Mouse (Mus musculus) retina, postnatal 1 day (tissue): ENCODE measurements around the gene Bmp6.
A peak's percentile ranks its signal among the peaks of the same experiment; 100 is the strongest.

Source experiments
- DNase-seq: peaks from one replicate; pipeline ENCODE4 v3.0.0-alpha.2; 2012

The Bmp6 gene

DNA sequence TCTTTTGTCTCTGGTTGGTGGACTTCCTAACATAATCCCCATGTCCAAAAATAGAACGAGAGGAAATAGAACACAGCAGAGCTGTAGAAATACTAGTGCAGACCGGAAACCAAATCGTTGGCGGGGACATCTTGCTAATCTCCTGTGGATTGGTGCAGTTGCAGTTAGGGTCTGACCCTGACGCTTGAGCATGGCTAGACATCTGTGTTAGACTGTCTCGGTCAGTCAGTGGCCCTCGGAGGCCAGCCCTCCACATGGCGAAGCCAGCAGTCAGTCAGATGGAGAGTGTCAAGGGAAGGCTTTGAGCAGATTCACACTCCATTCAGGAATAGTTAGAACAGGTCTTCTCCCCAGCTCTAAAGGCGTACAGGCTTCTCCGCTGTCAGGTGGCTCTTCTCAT lies 95.3 kb downstream of the Bmp6 start:
- DNase-seq = no peak

DNA sequence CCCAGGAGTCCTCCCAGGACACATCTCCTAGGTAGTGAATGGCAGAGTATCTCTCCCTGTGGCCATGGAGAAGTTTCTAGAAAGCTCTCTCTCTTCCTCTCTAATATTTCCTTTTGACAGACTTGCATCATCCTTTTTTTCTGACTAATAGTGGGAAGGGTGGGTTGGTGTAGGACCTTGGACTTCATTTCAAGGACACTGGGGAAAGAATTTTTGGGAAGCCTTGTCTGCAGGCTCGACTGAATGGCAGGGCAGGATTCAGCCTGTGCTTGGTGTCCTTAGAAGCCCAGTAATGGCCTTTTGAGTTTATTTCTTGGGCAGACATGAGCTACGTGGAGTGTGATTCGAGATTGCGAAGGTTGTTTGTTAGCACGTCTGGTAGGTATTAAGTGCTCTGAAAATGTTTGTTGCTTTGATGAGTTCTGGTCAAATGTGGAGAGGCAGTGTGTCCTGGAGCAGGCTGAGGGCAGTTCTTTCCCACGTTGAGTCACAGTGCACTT lies 103.7 kb downstream of the Bmp6 start:
- no peak for DNase-seq

DNA sequence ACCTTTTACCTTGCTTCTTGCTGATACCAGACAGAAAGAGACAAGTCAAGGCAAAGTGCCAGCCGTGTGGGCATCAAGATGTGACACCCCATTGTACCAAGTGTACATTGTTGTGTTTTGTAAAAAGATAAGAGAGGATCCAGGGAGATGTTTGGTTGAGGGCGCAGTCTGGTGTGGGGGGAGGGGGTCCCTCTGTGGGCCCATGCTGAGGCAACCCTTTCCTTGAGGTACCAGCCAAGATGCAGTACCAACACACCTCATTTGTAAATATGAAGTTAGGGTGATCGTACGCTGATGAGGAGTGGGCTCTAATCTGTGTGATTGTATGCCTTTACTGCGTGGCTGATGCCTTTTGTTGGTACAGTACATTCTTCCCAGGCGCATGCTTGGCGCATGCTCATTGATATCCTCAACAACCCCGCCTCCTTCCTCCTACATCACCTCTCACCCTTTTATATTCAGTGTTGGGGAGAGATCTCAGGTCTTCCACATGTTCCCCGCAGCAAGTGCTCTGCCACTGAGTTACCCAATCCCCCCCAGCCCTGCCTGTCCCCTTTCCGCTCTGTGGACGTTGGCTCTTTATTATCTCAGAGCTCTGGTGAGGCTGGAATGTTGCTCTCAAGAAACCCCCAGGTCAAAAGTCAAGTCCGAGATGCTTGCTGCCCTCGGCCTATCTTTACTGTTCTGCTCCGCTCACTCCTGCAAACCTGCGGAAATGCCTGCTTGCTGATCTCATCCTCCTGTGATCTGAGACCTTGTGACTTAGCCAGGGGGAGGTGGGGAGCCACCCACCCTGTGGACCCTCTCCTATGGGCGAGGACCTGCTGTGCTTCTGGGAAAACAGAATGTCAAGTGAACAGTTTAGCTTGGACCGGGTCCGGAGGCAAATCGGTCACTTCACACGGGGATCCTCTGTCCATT lies 105.4 kb downstream of the Bmp6 start:
- peak; percentile 24 for DNase-seq

DNA sequence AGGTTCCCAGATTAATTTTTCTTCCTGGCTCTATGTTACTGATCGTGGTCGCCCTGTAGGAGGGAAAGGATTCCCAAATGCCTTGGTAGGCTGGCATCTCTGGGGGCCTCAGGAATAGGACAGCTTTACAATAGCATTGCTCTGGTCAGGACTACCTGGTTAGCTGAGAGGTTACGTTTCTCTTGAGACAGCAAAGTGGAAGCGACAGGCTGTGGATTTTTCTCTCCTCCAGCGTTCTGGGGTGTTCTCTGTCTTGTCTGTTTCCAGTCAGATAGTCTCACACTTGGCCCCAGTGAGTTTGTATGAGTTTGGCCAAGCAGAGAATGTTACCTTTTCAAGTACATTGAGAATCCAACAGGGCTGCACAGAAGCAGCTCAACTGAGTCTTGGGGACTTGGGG lies 106.5 kb downstream of the Bmp6 start:
- no peak for DNase-seq

DNA sequence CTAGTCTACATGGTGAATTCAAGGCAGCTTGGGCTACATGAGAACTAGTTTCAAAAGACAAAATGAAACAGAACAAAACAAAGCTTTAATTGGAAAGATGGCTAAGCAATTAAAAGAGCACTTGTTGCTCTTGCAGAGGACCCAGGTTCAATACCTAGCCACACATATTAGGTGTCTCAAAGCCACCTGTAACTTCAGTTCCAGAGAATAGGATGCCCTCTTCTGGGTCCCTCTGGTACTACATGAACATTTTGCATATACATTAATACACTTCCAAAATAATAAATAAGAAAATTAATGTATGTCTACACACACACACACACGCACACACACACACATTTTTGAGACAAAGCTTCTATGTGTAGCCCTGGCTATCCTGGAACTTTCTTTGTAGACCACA lies 118.5 kb downstream of the Bmp6 start:
- no peak for DNase-seq

DNA sequence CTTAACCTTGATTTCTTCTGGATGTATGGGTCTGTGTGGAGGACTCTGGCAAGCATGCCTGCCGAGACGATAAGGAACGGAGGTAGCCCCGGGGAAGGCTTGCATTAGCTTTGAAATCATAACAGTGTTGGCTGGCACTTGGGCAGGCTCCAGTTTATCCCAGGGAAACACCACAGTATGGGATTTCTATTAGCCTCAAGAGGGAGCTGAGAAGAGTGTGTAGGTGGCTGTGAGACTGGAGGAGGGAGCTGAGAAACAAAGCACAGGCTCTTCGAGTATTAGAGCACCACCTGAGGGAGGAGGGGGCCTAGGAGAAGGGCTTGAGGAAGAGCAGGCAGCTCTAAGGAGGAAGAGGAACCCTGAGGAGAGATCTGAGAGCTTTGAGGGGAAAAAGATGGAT lies 126.0 kb downstream of the Bmp6 start:
- DNase-seq = no peak

DNA sequence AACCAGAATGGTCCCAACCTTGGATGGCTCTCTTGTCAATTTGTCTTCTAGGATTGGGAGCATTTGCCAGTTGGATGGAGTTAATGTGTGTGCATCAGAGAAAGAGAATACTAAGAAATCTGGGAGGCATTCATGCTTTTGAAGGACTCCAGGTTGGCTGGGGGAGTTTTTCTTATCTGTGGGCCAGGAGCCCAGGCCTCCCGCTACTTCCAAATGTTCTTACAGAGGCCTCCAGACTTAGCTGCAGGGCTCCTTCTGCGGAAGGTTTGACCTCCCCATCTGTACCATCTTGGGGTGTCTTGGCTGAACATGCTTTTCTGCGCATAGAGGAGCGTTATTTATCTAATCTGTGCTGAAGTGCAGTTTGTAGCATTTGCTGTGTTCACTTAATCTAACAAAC lies 127.7 kb downstream of the Bmp6 start:
- no peak for DNase-seq

DNA sequence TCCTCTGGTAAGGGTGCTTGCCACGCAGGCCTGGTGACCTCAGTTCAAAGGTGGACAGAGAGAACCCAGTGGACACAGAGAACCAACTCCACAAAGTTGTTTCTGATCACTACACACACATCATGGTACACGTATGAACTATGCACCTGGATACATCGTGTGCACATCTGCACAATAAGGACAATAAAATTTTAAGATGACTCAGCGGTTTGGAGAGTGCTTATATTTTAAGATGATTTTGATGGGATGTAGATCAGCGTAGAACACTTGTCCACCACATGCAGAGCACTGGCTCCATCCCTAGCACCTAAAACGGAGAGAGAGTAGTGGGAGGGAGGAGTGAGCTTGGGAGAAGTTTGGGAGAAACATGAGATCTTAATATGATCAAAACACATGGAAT lies 128.6 kb downstream of the Bmp6 start:
- DNase-seq = no peak

DNA sequence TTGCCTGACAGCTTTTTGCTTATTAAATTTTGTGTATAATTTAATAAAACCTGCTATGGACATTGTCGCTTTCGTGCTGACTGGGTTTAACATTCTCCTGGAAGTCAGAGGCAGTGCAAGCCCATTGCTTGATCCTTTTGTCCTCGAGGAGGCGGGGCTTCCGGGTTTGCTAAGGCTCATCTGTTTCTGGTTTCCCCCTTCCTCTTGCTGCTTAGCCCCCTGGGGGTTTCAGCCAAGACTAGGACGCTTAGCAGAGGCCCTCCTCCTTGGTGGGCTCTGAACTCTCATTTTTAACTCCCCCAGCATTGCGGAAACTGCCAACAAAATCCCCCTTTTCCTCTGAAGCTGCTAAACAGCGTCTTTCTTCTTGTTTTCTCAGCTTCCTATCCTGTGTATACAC lies 132.0 kb downstream of the Bmp6 start:
- peak; percentile 33 for DNase-seq

DNA sequence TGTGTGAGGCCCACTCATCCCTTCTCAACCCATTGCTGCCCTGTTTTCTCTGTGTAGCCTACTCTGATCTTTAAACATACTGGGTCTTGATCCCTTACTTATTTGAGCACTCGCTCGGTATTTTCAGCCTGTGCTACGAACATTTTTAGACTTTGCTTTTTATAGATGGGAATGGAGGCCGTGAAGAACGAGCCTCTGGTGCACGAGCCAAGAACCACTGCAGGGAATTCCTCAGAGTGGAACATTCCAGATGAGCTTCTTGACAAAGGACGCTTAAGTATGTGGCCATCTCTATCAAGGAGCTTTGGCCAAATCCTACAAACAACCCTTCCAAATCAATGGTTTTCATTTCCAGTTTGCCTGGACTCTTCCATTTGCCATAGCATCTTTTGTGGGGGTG lies 136.1 kb downstream of the Bmp6 start:
- DNase-seq = no peak

DNA sequence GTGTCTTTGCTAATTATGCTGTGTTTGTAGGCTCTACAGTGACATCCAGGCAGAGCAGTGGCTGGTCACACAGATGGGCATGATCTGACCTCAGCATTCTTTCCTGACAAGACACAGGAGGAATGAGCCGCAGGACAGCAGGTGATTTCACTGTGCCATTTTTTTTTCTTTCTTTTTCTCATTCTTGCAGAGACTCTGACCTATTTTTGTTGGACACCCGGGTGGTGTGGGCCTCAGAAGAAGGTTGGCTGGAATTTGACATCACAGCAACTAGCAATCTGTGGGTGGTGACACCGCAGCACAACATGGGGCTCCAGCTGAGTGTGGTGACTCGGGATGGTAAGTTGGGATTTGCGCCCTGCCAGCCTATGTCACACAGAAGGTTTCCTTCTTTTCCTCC lies 139.8 kb downstream of the Bmp6 start:
- DNase-seq = peak; percentile 10

DNA sequence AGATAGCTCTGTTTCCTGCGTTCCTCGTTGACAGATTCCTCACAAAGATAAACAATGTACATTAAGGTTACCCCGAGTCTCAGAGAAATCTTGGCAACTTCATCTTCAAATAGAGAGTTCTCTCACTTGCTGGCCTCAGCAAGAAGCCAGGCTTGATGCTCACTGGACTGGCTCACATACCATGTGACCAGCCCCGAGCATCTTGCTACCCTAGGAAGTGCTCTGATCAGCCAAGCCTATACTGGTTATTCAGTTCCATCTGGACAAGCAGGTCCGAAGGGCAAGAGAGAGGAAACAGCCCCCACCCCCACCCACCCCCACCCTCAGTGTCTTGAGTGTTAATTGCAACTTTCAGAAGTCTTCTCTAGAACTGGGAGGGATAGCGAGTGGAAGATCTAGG lies 141.9 kb downstream of the Bmp6 start:
- DNase-seq = no peak

DNA sequence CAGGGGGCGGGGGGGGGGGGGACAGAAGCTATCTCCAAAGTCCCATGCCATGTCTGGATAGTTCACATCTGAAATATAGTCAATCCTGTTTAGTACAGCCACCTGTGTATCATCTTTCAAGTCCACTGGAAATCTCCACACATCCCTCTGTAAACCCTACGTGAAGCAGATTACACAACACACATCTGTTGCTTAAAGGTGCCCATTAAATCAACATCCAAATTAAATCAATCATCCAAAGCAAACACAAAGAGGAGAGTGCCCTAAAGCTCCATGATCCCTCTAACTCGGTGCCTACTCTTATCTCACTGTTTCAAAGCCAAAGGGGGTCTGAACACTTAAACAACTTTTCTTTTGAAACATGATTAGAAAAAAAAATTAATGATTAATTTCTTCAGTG lies 151.8 kb downstream of the Bmp6 start:
- DNase-seq = no peak

DNA sequence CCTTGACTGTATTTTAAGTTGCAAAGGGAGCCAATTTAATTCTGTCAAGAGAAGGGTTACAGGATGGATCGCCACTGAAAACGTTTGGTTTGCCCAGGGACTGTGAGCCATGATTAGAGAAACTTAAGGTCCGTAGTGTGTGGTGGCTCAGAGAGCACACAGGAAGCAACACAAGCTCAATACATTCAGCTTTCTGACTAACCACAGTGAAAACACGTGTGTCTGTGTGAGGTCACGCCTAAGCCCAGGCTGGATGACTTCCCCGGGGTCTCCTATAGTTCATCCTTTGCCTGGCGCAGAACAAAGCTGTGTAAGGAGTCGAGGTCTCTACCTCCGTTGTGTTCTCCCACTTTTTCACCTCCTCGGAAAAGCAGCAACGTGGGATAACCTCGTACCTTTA lies 156.4 kb downstream of the Bmp6 start:
- no peak for DNase-seq

DNA sequence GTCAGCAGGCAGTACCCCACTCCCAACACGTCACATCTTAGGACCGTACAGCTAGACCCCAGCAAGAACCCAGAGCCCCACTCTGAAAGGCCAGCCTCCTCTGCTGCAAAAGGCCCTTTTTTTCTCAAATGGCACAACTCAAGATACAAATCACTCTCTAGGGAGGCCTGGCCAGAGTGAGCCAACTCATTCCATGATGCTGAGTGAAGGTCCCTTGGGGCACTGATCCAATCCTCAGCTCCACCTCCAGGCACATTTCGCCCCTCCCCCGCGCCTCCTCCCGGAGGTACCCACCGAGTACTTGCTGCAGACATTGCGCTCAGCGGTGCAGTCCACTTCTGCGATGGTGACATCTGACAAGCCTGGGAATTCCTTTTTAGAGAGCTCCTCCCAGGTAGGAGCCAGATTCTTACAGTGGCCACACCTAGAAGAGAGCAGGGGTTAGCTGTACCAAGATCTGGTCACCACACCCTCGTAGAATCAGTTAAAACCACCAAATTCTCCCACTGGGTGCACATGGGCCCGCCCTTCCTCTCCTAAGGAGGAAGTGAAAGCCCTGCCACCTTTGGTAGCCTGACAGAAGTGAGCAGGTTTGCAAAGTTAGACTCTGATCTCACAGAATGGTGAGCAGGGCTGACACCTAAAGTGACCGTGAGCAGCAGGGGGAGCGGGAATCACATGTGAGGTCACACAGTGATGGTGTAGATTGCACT lies 158.4 kb downstream of the Bmp6 start:
- DNase-seq = no peak

DNA sequence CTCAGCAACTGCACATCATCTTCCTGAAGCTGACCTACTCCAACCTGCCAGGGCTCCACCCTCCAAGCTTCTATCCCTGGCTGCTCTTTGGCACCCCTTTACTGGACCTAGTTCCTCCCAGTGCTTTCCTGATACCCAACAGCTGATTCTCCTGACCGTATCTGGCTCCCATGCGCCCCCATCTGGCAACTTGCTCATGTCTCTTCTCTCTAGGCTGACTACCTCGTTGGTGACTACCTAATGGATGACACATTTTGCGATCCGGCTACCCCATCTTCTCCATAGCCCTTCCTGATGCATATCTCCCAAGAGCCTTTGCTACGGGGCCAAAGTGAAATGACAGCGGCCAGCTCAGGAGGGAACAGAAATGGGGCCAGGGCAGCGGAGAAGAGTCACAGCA lies 161.4 kb downstream of the Bmp6 start:
- peak; percentile 19 for DNase-seq

DNA sequence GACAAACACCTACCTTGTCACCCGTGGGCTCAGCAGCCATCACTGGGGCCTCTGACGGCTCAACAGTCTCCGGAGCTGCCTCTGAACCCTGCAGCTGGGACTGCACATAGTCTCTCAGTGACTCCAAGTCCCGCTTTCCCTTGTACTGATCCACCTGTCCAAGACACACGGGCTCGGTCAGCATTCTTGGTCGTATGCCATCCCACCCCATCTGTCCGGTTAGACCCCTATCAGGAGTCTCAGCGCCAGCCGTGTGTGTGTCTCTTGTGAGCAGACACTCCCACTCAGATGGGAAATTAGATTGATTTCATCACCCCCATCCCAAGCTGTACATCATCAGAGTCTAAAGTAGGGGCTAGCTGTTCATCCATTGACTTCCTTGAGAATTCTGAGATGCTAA lies 162.0 kb downstream of the Bmp6 start:
- no peak for DNase-seq

DNA sequence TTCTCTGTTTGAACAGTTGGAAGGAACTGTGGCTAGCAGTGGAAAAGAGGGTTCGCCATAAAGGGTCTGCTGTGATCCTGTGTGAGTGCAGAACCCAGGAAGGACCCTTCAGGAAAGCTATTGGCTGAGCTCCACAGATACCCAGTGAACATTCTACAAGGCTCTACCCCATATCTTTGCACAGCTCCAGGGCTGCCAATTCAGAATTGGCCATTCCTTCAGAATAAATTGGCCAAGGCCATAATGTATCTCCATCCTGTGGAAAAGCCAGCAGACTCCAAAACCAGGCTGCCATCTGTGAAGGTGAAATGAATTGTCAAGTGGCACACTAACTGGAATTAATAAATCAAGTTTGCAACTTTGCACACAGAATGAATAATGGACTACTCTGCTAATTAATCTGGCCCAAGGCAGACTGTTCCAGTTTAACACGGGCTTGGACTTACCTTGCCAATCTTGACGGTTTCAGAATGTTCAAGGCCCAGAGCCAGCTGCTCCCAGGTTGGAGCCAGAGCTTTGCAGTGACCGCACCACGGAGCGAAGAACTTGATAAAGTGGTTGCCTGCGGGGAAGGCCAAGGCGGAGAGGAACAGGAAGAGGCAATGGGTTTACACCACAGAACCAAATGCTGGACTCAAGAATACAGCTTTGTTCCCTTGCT lies 164.9 kb downstream of the Bmp6 start:
- no peak for DNase-seq

DNA sequence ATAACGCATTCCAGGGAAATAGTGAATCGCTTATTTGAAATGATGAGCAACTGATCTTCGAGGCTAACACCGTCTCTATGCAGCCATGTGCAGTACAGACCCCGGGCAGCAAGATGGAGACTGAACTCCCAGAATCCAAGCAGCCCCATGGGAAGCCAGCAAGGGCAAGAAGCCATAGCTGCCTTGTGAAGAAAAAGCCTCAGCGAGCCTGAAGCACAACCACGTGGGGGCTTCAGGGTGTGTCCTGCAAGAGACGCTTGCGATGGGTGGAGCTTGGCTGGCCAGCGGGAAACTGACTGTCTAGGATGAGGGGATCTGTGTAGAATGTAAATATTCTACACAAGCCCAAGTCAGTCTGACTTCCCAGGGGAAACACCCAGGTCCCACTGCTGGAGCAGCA lies 167.1 kb downstream of the Bmp6 start:
- no peak for DNase-seq

DNA sequence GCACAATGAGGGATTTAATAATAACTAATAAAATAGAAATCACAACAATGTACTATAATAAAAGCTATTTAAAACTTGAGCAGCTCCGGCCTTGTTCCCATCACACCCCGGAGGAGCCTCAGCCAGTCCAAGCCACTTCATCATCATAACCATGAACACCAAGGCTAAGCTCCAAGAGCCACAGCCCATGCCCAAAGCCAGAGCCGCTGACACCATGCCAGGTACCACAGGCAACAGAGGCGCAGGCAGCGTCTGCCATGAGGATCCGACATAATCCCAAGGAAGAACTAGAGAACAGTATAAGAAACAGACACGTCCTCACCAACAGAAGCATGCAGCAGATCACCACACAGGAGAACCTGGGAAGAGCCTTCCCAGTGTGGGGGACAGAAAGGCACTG lies 169.0 kb downstream of the Bmp6 start:
- DNase-seq = no peak

DNA sequence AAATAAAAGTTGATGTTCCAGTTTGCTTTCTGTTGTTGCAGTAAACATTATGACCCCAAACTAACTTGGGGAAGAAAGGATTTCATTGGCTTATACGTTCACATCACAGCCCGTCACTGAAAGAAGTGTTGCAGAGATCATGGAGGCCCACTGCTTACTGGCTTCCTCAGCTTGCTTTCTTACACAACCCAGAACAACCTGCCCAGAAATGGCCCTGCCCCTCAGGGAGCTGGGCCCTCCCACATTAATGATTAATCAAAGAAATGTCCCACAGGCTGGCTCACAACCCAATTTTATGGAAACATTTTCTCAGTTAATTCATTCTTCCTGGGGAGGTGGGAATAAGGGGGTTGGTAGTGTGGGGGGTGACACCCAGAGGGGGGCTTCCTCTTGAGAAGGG lies 170.5 kb downstream of the Bmp6 start:
- no peak for DNase-seq

DNA sequence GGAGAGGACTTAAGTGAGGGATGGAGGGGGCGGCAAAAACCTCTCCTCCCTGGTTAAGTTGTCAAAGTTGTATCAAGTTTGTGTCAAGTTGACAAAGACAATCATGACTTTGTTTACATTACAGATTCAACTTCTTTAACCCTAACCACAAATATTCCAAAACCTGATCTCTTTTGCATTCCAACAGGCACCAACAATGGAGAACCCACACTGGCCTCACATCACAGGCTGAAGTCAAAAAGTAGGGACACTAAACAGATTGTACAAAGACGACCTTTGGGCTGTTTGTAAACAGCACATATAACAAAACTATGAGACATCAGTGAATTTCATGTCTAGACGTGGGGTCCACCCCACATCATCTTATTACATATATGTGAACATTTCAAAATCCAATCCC lies 170.9 kb downstream of the Bmp6 start:
- DNase-seq = no peak

DNA sequence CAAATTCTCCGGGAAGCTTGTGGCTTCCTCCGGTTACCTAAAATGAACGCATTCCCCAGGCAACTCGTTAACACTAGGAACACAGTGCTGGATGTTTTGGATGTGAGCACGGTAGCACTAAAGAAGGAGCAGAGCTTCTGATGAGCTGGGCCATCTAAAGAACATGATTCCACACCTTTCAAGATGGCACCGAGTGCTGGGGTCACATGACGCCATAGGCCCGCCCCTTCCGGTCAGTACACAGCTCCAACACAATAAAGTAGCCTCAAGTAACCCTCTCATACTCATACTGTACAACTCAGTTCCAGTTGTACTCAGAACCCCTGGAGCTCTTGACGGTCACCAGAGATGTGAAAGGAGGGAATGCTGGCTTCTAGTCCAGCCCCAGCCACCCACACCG lies 171.7 kb downstream of the Bmp6 start:
- no peak for DNase-seq

DNA sequence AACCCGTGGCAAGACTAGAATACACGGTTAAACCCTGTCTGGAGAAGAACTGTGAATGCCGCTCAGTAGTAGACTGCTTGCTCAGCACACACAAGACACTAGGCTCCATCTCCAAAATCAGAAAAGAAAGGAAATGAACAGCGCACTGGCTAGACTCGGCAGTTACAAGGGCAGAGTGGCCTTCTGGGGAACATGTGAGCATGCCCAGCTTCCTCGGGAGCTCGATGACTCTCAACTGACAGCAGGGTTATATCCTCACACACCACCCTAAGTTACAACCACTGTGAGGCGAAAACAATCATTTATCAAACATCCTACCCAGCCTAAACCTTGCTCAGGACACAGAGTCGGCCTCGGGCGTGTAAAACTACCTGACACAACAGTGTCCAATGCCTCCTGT lies 175.4 kb downstream of the Bmp6 start:
- no peak for DNase-seq
